Mouse (Mus musculus): ENCODE data around the gene Mst1. TPM values are rescaled to one million over a fixed set of nuclear protein-coding genes. Genes with fewer than 3 reads are reported as not detected.
A peak's percentile ranks its signal among the peaks of the same experiment; 100 is the strongest.

Mst1 gene
- polyA plus RNA-seq, 1 experiment, result 0.90 TPM

GRCm38 (mm10) chr9:108099619-108100018 lies 19.4 kb downstream of the Mst1 start:
- TF ChIP-seq POLR2A (IDR thresholded peaks at IDR 0.05; ENCODE audit: control insufficient read depth, low read depth, low read length), result no peak
- no peak for TF ChIP-seq CTCF (IDR thresholded peaks at IDR 0.05; ENCODE audit: control insufficient read depth, insufficient read depth, insufficient replicate concordance, low read depth, low read length)

GRCm38 (mm10) chr9:108104766-108105548 lies 24.7 kb downstream of the Mst1 start:
- Histone ChIP-seq H3K4me1 (ENCODE audit: control insufficient read depth, insufficient read depth, low read length) (peaks cover 12% of the 10 kb centered on the region), H3K27me3 (ENCODE audit: control insufficient read depth, insufficient read depth, low read length) (no peaks in the 10 kb centered on the region), H3K27ac (ENCODE audit: control insufficient read depth, insufficient read depth, low read depth, low read length) (no peak overlapping the region), H3K36me3 (ENCODE audit: control insufficient read depth, insufficient read depth, low read length) (no peaks in the 10 kb centered on the region), H3K4me3 (ENCODE audit: control insufficient read depth, low read depth, low read length) (no peak overlapping the region)
- TF ChIP-seq POLR2A (IDR thresholded peaks at IDR 0.05; ENCODE audit: control insufficient read depth, low read depth, low read length) (no peak), CTCF (IDR thresholded peaks at IDR 0.05; ENCODE audit: control insufficient read depth, insufficient read depth, insufficient replicate concordance, low read depth, low read length) (no peak)

More at GRCm38 (mm10) chr9:108099619-108100018, 19.4 kb downstream of the Mst1 start:
- H3K36me3 ChIP-seq (ENCODE audit: control insufficient read depth, insufficient read depth, low read length), result no peaks in the 10 kb centered on the region
- no peaks in the 10 kb centered on the region for H3K27me3 ChIP-seq (ENCODE audit: control insufficient read depth, insufficient read depth, low read length)
- H3K4me1 ChIP-seq (ENCODE audit: control insufficient read depth, insufficient read depth, low read length), result peaks cover 7% of the 10 kb centered on the region
- no peak overlapping the region for H3K27ac ChIP-seq (ENCODE audit: control insufficient read depth, insufficient read depth, low read depth, low read length)
- H3K4me3 ChIP-seq (ENCODE audit: control insufficient read depth, low read depth, low read length), result no peak overlapping the region

- Histone ChIP-seq H3K27ac (ENCODE audit: control insufficient read depth, insufficient read depth, low read depth, low read length) (no peak overlapping the region), H3K4me3 (ENCODE audit: control insufficient read depth, low read depth, low read length) (no peak overlapping the region), H3K27me3 (ENCODE audit: control insufficient read depth, insufficient read depth, low read length) (no peaks in the 10 kb centered on the region), H3K36me3 (ENCODE audit: control insufficient read depth, insufficient read depth, low read length) (no peaks in the 10 kb centered on the region), H3K4me1 (ENCODE audit: control insufficient read depth, insufficient read depth, low read length) (peaks cover 12% of the 10 kb centered on the region)
- TF ChIP-seq POLR2A (IDR thresholded peaks at IDR 0.05; ENCODE audit: control insufficient read depth, low read depth, low read length), result no peak
- TF ChIP-seq CTCF (IDR thresholded peaks at IDR 0.05; ENCODE audit: control insufficient read depth, insufficient read depth, insufficient replicate concordance, low read depth, low read length), result no peak
Observed at GRCm38 (mm10) chr9:108105549-108105863, 25.3 kb downstream of the Mst1 start.

GRCm38 (mm10) chr9:108106090-108106489 lies 25.9 kb downstream of the Mst1 start:
- Histone ChIP-seq H3K4me1 (ENCODE audit: control insufficient read depth, insufficient read depth, low read length) (peaks cover 12% of the 10 kb centered on the region), H3K4me3 (ENCODE audit: control insufficient read depth, low read depth, low read length) (peak overlapping the region; percentile 44), H3K36me3 (ENCODE audit: control insufficient read depth, insufficient read depth, low read length) (no peaks in the 10 kb centered on the region), H3K27me3 (ENCODE audit: control insufficient read depth, insufficient read depth, low read length) (no peaks in the 10 kb centered on the region), H3K27ac (ENCODE audit: control insufficient read depth, insufficient read depth, low read depth, low read length) (no peak overlapping the region)
- TF ChIP-seq POLR2A (IDR thresholded peaks at IDR 0.05; ENCODE audit: control insufficient read depth, low read depth, low read length) (no peak), CTCF (IDR thresholded peaks at IDR 0.05; ENCODE audit: control insufficient read depth, insufficient read depth, insufficient replicate concordance, low read depth, low read length) (peak; percentile 29; the same call in 1 of the 2 replicates)

GRCm38 (mm10) chr9:108107867-108108266 lies 27.6 kb downstream of the Mst1 start:
- Histone ChIP-seq H3K27ac (ENCODE audit: control insufficient read depth, insufficient read depth, low read depth, low read length) (no peak overlapping the region), H3K4me1 (ENCODE audit: control insufficient read depth, insufficient read depth, low read length) (peaks cover 12% of the 10 kb centered on the region), H3K4me3 (ENCODE audit: control insufficient read depth, low read depth, low read length) (no peak overlapping the region), H3K27me3 (ENCODE audit: control insufficient read depth, insufficient read depth, low read length) (no peaks in the 10 kb centered on the region), H3K36me3 (ENCODE audit: control insufficient read depth, insufficient read depth, low read length) (no peaks in the 10 kb centered on the region)
- no peak for TF ChIP-seq CTCF (IDR thresholded peaks at IDR 0.05; ENCODE audit: control insufficient read depth, insufficient read depth, insufficient replicate concordance, low read depth, low read length)
- TF ChIP-seq POLR2A (IDR thresholded peaks at IDR 0.05; ENCODE audit: control insufficient read depth, low read depth, low read length), result no peak

- H3K27me3 ChIP-seq (ENCODE audit: control insufficient read depth, insufficient read depth, low read length), result no peaks in the 10 kb centered on the region
- H3K4me3 ChIP-seq (ENCODE audit: control insufficient read depth, low read depth, low read length), result no peak overlapping the region
- no peaks in the 10 kb centered on the region for H3K36me3 ChIP-seq (ENCODE audit: control insufficient read depth, insufficient read depth, low read length)
- no peak overlapping the region for H3K27ac ChIP-seq (ENCODE audit: control insufficient read depth, insufficient read depth, low read depth, low read length)
- TF ChIP-seq CTCF (IDR thresholded peaks at IDR 0.05; ENCODE audit: control insufficient read depth, insufficient read depth, insufficient replicate concordance, low read depth, low read length), result no peak
- peaks cover 25% of the 10 kb centered on the region for H3K4me1 ChIP-seq (ENCODE audit: control insufficient read depth, insufficient read depth, low read length)
Observed at GRCm38 (mm10) chr9:108110160-108110559, 29.9 kb downstream of the Mst1 start.

GRCm38 (mm10) chr9:108111101-108111592 lies 30.9 kb downstream of the Mst1 start:
- H3K4me3 ChIP-seq (ENCODE audit: control insufficient read depth, low read depth, low read length), result no peak overlapping the region
- TF ChIP-seq CTCF (IDR thresholded peaks at IDR 0.05; ENCODE audit: control insufficient read depth, insufficient read depth, insufficient replicate concordance, low read depth, low read length) (no peak), POLR2A (IDR thresholded peaks at IDR 0.05; ENCODE audit: control insufficient read depth, low read depth, low read length) (no peak)
- no peak overlapping the region for H3K27ac ChIP-seq (ENCODE audit: control insufficient read depth, insufficient read depth, low read depth, low read length)
- H3K4me1 ChIP-seq (ENCODE audit: control insufficient read depth, insufficient read depth, low read length), result peaks cover 26% of the 10 kb centered on the region
- H3K36me3 ChIP-seq (ENCODE audit: control insufficient read depth, insufficient read depth, low read length), result no peaks in the 10 kb centered on the region
- no peaks in the 10 kb centered on the region for H3K27me3 ChIP-seq (ENCODE audit: control insufficient read depth, insufficient read depth, low read length)

Data from testis, adult 2 months (tissue).